Mouse (Mus musculus) olfactory bulb, adult 2 months (tissue): ENCODE data around the gene 6030452D12Rik. TPM values are rescaled to one million over a fixed set of nuclear protein-coding genes. Genes with fewer than 3 reads are reported as not detected.

ENCODE experiments used
- H3K27ac ChIP-seq: fragments of 200-500 bp; 2 replicates; pipeline ENCODE4 v1.5.1; 2012; ENCODE audit warnings: low read depth, low read length; ENCODE audit not compliant: insufficient read depth
- H3K4me1 ChIP-seq: fragments of 200-500 bp; 2 replicates; pipeline ENCODE4 v1.6.1; 2012; ENCODE audit warnings: low read length; ENCODE audit not compliant: control insufficient read depth, insufficient read depth
- H3K4me3 ChIP-seq: fragments of 200-500 bp; 2 replicates; pipeline ENCODE4 v1.5.1; 2012; ENCODE audit warnings: mild to moderate bottlenecking, low read depth, low read length, moderate library complexity; ENCODE audit not compliant: insufficient read depth
- CTCF ChIP-seq: fragments of 200-500 bp; IDR thresholded peaks from 2 replicates; pipeline ENCODE4 v1.5.1; 2012; ENCODE audit warnings: low read depth, mild to moderate bottlenecking, low read length, moderate library complexity; ENCODE audit not compliant: insufficient read depth
- POLR2A ChIP-seq: fragments of 200-500 bp; IDR thresholded peaks from 2 replicates; pipeline ENCODE4 v1.6.1; 2012; ENCODE audit warnings: mild to moderate bottlenecking, low read depth, low read length, moderate library complexity; ENCODE audit not compliant: insufficient read depth
- WGBS: fragments of 180-500 bp; shearing (Covaris S2); methylation state at CpG from one replicate; pipeline ENCODE4 v1.1.7; 2018; 5-methylcytosine and 5-hydroxymethylcytosine counted together
- polyA plus RNA-seq: library from polyadenylated mRNA; stranded (reverse); fragments of >200 nt; gene quantifications from 2 replicates; pipeline ENCODE4 v1.2.4, GENCODE M21; 2012; ENCODE audit warnings: low replicate concordance; ENCODE audit not compliant: missing spikeins, insufficient read depth, insufficient read length

The 6030452D12Rik gene
- polyA plus RNA-seq, 1 experiment, result not detected

DNA sequence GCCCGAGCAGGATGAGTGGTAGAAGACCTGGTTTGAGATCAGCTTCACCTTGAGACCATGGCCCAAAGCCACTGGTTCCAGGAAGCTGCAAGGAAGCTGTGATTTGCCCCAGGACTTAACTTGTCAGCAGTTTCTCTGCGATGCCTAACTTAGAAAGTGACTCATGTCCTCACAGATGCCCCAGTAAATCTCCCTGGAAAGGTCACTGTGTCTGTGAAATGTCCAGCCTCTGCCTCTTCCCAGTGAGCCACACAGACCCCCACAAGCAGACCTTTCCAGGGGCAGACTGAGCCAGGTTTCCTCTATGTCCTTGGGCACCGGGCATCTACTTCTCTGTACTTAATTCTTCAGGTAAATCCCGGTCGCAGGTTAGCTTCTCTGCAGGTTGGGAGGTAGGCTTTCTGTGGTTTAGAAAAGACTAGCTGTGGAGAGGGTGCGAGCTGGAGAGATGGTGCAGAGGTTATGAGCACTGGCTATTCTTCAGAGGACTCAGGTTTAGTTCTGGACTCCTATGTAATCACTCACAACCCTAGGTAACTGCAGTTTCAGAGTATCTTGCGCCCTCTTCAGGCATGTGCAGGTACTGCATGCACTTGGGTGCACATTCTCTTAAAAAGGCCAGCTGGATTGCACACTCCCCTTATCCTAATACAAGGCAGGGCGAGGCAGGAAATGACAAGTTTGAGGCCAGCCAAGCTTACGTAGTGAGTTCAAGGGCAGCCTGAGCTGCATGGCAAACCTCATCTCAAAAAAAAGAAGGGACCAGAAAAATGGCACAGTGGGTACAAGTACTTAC, 27.1 kb downstream of the 6030452D12Rik start:
- 90% methylated on average over 9 of the region's 9 CpGs for WGBS
- no peak for TF ChIP-seq CTCF
- no peak for TF ChIP-seq POLR2A
- H3K4me3 ChIP-seq, result no peak overlapping the region
- 0 out of 2 replicates have a peak, but pooled peaks cover 4% of the 10 kb centered on the region for H3K4me1 ChIP-seq
- no peak overlapping the region for H3K27ac ChIP-seq

DNA sequence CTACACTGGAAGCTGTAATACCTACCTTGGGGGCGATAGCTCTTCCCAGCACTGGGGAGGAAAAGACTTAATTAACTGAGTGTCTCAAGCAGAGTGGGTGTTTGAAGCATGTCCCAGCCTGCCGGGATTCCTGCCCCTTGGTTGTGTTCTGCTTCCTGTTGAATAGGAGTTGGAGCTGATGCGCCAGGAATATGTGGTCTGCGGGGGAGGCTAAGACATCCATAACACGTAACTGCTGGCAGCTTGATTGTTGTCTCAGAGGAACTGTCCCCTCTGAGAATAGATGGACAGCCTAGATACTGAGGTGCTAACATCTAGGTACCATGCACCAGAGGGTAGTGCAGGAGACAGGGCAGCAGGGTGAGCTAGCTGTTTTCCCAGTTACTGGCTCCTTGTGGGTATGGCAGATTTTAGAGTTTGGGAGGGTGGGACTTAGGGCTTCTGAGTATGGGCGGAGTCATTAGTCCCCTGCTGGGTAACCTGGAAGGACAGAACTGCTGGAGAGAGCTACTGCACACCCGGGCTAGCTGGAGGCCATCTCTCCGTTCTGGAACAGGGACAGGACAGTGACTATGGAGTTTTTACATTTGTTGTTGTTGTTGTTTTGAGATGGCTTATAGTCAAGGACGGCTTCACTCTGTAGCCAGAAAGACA, 28.4 kb downstream of the 6030452D12Rik start:
- Histone ChIP-seq H3K4me1 (0 out of 2 replicates have a peak, but pooled peaks cover 4% of the 10 kb centered on the region), H3K4me3 (no peak overlapping the region), H3K27ac (no peak overlapping the region)
- WGBS, result 62% methylated on average over 9 of the region's 9 CpGs
- TF ChIP-seq CTCF, result no peak
- no peak for TF ChIP-seq POLR2A

DNA sequence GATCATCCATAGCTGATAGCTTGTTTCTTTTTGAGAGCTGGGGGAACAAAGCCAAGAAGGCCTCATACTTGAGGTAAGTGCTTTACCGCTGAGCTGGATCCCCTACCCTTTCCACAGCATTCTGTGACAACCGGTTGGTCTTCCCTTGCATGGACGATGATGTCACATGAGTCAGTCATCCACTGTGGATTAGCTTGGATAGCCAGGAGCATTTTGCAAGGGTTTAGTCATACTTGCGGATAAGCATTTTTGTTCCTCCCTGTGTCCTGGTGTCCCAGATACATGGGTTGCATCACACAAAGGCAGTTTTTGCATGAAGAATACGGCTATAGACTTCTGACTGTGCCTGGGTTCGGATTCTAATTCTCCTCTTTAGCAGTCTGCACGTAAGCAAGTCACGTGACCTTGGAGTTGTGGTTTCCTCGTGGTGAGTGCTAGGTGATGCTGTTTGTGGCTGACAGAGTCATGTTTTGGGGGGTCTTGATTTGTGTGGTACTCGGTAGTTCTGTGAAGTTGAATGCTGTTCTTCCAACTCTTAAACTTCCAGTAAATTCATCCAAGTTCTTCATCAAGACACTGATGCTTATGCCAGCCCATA, 29.7 kb downstream of the 6030452D12Rik start:
- WGBS, result 95% methylated on average over 10 of the region's 10 CpGs
- Histone ChIP-seq H3K4me3 (no peak overlapping the region), H3K4me1 (0 out of 2 replicates have a peak, but pooled peaks cover 4% of the 10 kb centered on the region), H3K27ac (no peak overlapping the region)
- no peak for TF ChIP-seq POLR2A
- TF ChIP-seq CTCF, result no peak

DNA sequence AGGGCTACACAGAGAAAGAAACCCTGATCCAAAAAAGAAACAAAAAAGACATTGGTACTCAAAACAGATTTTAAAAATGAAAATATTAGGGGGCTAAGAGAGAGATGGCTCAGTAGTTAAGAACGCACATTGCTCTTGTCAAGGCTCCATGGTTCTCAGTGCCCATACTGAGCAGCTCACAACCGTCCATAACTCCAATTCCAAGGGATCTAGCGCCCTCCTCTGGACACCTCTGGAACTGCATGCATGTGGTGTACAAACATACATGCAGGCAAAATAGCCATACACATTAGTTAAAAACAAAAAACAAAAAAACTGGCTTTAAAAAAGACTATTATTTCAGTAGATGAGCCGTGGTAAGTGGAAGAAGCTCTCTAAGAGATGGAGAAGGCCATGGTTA, 30.2 kb downstream of the 6030452D12Rik start:
- WGBS, result 70% methylated on average over 4 of the region's 4 CpGs
- TF ChIP-seq CTCF, result no peak
- TF ChIP-seq POLR2A, result no peak
- H3K4me3 ChIP-seq, result no peak overlapping the region
- H3K27ac ChIP-seq, result no peak overlapping the region
- 0 out of 2 replicates have a peak, but pooled peaks cover 4% of the 10 kb centered on the region for H3K4me1 ChIP-seq

DNA sequence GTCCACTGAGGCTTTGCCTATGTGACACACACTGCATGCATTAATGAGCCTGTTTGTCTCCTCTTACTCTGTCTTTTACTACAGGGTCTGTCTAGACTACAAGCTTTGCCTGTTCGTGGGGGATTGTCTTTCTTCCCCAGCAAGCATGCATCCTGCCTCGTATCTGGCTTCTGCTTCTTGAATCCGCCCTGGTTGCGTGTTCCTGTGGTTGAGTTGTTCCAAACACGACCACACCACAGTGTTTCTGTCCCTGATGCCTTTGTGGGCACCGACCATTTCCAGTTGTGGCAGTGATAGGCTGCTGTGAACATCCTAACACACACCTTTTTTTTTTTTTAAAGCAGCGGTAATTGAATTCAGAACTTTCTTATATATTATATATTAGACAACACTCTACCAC, 33.4 kb downstream of the 6030452D12Rik start:
- Histone ChIP-seq H3K27ac (no peak overlapping the region), H3K4me1 (no peaks in the 10 kb centered on the region), H3K4me3 (no peak overlapping the region)
- WGBS, result 82% methylated on average over 7 of the region's 7 CpGs
- TF ChIP-seq CTCF (no peak), POLR2A (no peak)

DNA sequence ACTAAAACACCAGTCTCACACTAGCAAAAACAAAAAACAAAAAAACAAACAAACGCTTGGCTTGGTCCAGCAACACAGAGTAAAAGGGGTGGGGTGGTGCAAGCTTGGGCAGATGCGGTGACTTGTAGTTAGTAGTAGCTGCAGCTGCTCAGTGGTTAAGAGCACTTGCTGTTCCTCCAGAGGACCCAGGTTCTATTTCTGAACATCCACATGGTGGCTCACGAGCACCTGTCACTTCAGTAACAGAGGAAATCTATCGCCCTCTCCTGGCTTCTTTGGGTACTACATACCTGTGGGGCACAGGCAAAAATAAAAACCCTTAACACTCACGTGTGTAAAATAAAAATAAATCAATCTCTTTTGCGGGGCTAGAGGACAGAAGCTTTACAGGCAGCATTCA, 34.1 kb downstream of the 6030452D12Rik start:
- TF ChIP-seq CTCF (no peak), POLR2A (no peak)
- H3K27ac ChIP-seq, result no peak overlapping the region
- no peaks in the 10 kb centered on the region for H3K4me1 ChIP-seq
- H3K4me3 ChIP-seq, result no peak overlapping the region
- 35% methylated on average over 6 of the region's 6 CpGs for WGBS

DNA sequence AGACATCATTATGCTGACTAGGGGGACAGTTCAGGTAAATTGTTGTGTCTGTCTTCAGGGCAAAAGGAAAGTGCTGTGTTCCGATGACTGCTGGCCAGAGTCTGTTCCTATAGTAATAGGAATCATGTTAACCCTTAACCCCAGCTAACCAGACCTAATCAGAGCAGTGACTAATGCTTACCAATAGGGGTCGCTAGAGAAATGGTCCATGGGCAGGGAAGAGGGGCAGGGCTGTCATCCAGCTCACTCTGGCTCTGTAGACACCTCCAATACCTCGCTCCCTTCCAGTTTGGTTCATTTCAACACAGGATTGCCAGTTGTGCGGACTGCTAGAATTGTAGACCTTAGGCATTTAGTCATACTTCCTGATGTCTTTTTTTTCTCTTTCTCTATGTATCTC, 35.1 kb downstream of the 6030452D12Rik start:
- Histone ChIP-seq H3K4me3 (no peak overlapping the region), H3K4me1 (no peaks in the 10 kb centered on the region), H3K27ac (no peak overlapping the region)
- no peak for TF ChIP-seq POLR2A
- no peak for TF ChIP-seq CTCF
- WGBS, result 72% methylated on average over 4 of the region's 4 CpGs

DNA sequence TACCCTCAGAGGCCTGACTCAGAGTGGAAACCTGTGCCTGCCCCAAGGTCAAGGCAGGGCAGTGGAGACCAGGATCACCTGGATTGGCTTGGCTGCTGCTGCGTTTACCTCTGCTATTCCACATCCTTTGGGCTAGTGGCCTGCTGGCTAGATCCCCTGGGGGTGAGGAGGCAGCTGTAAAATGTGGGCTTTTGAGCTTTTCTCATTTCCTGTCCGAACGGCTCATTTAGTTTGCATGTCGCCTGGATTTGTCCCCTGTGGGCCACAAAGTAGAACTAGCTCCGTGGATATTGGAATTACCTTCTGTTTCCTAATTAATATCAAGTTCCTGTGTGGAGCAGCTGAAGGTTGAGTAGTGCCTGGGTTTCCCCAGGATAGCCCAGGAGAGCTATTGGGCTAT, 38.9 kb downstream of the 6030452D12Rik start:
- Histone ChIP-seq H3K4me1 (no peaks in the 10 kb centered on the region), H3K27ac (no peak overlapping the region), H3K4me3 (no peak overlapping the region)
- 81% methylated on average over 5 of the region's 5 CpGs for WGBS
- TF ChIP-seq CTCF, result no peak
- no peak for TF ChIP-seq POLR2A

DNA sequence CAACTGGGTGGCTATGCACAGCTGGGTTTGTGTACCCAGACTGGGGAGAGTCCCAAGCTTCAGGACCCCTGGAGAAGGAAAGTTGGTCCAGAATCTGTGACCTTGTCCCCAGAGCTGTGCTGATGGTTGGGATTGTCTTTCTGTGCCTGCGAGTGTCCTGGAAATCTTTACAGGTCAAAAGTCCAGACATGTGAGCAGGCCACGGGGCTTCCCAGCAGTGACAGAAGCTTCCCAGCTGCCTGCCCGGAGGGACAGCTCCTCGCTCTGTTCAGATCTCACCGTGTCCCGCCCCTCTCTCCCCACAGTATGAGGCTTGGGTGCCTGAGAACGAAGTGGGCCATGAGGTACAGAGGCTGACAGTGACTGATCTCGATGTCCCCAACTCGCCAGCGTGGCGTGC, 40.7 kb downstream of the 6030452D12Rik start:
- TF ChIP-seq CTCF (no peak), POLR2A (no peak)
- no peak overlapping the region for H3K27ac ChIP-seq
- no peak overlapping the region for H3K4me3 ChIP-seq
- 92% methylated on average over 11 of the region's 11 CpGs for WGBS
- H3K4me1 ChIP-seq, result no peaks in the 10 kb centered on the region
